Mouse (Mus musculus): ENCODE measurements around the gene Nktr.

The Nktr gene

DNA sequence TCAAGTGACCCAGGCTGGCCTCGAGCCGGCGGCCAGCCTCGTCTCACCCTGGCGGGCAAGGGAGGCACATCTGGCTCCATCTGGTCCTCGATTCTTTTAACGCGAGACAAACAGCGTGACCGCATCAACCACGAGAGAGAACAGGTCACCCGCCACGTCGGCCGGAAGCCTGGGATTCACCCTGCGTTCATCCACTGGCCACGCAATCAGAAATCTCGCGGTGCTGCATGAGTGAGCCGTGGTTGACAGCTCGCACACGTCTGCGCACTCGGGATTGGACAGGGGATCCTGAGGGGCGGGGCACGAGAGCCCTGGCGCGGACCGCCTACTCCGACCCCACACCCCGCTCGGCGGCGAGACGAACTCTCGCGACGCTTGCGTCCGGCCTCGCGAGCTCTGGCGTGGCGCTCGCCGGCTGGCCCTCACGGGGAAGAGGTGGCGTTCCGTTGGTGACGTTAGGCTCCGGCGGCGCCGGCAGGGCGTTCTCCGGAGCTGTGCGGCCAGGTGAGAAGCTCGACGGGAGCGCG lies at the start of gene Nktr:
Gene Nktr, plus strand, starts transcription at position 378 of the 527 bp plus-strand sequence.
- peak; percentile 98 for DNase-seq (ENCODE audit: low spot score)

DNA sequence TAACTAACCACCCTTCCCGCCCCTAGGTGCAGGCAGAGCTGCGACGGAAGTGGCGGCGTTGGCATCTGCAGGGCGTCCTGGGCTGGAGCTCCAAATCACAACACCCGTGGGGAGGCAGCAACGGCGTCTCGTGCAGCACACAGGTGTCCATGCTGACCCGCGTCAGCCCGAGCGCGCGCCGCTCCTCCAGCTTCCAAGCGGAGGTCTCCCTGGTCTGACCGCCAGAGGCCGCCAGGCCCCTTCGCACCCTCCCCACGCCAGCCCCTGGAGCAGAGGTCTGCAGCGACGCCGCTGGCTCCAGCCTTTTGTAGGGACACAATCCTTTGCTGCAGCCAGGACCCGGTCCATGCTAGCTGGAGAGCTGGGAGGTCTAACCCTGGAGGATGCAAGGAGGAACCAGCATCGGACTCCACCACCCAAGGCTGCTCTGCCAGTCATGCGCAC lies 49.6 kb upstream of the Nktr start:
- DNase-seq (ENCODE audit: low spot score), result no peak

DNA sequence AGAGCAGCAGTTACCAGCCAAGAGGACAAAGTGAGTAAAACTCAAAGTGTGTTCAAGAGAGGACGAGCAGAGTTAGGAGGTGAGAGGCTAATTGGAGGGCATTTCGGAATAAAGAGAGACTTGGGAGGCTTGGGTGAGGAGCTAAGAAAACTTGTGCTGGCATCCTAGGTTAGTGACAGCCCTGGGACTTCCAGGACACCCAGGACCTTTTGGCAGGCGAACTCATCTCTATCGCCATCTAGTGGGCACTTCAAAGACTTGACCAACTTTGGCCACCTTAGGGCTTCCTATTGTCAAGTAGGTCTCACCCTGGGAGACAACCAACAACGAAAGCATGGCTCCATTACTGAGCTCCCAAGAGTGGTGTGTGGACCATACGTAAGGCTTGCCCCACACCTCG lies 47.7 kb upstream of the Nktr start:
- peak; percentile 69 for DNase-seq (ENCODE audit: low spot score)

GRCm38 (mm10) chr9:121672311-121672710 lies 46.7 kb upstream of the Nktr start:
- peak; percentile 87 for DNase-seq (ENCODE audit: low spot score)

DNA sequence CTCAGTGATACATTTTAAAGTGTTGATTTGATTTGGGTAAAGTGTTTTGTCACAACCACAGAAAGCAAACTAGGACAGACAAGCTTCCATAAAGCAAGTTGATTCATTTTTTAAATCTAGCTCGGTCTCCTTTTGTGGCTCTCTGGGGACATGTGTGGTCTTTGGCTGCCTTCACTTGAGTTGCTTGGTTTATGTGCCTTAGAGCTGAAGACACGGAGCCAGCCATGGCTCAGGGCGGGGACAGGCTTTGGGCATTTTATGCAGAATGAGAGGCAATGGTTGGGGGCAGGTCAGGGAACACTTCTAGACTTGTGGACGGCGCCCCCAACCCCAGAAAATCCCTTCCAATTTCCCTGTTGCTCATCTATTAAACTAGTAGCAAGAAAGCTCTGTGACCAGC lies 45.3 kb upstream of the Nktr start:
- DNase-seq (ENCODE audit: low spot score), result peak; percentile 31

DNA sequence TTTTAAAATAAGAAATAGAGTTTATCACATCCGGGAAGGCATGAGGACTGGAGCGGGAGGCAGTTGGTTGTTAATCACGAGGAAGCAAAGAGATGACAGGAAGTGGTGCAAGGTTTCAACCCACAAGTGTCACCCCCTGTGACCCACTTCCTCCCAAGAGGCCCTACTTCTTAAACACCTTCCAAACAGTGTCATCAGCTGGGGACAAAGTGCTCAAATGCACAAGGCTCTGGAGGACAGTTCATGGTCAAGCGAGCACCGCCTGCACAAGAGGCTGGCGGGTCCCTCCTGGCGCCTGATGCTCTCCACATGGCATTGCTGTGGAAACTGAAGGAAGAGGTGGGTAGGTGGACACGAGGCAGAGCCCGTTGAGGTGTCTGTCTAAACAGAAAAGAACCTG lies 44.0 kb upstream of the Nktr start:
- DNase-seq (ENCODE audit: low spot score), result no peak

DNA sequence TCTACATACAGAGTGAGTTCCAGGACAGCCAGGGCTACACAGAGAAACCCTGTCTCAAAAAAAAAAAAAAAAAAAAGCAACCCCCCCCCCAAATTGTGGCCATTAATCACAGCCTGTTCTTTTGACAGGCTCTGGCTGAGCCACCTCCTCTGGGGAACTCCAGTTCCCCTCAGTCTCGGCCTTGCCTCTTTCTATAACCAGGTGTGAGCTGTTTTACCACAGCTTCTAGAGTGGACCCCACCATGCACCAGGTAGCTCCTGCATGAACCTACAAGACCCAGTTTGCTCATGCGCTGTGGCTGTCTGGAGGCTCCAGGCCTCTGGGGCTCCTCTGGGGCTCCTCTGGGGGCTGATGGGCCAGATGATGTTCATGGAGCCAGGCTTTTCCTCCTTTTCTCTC lies 43.4 kb upstream of the Nktr start:
- no peak for DNase-seq (ENCODE audit: low spot score)

DNA sequence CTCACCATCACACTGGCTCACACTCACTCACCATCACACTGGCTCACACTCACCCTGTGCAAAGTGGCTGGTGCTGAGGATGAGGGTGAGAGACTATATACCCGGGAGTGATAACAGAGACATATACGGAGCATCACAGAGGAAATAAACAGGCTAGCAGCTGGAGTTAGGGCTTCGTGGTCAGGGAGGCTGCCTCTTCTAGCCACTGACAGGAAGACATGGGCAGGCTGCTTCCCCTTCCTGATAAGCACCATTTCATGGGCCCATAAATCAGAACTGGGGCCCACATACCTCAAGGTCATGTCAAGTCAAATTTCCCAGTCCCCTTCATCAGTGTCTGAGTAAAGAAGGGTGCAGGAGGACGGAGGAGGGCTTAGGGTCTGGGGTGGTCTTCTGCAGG lies 41.9 kb upstream of the Nktr start:
- DNase-seq (ENCODE audit: low spot score), result no peak

- no peak for DNase-seq (ENCODE audit: low spot score)
Observed at GRCm38 (mm10) chr9:121677476-121677875, 41.5 kb upstream of the Nktr start.

DNA sequence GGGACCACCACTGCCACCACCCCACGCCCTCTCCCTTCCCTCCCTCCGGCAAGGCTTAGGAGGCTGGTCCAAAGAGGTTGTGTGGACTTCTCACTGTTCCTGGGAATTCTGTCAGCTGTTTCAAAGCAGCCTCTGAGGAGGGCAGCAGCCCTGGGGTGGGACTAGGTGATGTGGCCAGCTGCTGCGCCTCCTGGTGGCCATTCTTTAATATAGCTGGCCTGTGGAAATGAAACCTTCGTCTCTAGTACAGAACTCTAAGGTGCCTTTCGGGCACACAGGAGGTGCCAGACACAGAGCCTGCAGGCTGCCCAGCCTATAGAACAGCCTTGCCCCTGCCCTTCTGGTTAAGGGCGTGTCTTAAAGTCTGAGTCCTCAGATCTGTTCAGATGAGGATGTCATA lies 39.4 kb upstream of the Nktr start:
- DNase-seq (ENCODE audit: low spot score), result peak; percentile 59

DNA sequence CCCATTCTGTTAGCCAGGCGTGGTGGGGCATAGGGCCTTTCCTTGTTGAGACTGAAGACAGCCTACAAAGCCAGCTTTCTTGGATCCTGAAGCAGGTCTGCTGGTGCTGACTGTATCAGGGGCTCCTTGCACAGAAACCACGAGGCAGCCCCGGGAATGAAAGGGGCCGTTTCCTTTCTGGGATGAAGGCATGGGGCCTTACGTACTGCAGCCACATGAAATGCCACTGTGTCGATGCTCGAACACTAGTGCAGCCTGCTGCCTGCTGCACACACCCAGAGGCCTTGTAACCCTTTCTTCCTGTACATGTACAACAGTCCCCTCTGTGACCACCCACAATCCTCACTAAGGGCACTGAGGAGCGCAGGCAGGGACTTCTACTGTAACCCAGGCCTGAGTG lies 37.8 kb upstream of the Nktr start:
- DNase-seq (ENCODE audit: low spot score), result no peak

DNA sequence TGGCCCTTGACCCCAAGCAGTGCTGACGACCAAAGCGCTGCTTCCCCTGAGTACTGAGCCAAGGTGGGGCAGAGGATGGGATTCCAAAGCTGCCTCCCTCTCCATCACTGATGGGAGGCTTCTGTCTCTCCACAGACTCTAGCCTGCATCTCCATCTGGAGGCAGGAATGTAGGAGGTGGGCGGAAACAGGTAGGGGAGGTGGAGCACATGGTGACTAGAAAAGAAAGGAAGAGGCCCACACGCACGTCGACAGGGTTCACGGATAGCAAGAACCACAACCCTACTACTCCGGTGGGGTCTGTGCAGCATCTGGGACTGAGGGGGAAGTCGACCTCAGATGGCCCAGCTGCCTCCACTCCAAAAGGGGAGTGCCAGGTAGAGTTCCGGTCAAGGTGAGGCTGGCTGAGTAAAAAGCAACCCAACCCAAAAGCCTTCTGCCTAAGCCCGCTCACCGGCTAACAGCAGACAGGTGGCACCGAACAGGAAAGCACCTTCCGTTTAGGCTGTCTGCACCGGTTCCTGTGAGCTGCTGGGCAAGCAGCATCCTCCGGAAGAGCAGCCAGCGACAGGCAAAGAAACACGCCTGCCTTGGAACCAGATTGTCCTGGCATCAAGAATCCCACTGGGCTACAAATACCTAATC lies 36.8 kb upstream of the Nktr start:
- DNase-seq (ENCODE audit: low spot score), result no peak

GRCm38 (mm10) chr9:121684702-121685101 lies 34.3 kb upstream of the Nktr start:
- no peak for DNase-seq (ENCODE audit: low spot score)

DNA sequence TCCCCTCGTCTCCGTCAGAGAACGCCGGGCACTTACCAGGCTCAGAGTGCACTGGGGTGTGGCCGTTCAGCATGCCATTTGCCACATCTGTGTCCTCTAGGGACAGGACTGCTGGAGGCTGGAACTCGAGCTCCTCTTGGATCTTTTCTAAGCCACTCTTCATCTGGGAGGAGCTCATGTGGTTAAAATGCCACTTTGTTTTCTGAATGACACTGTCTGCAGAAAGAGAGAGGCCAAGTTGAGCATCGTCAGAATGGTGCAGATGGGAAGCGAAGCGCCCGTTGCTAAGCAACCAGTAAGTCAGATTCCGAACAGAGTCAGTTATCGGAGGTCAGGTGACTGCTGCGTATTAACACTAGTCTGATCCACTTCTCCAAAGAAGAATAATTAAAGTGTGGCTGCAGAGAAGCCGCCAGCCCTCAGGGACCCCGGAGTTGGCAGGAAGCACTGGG lies 28.7 kb upstream of the Nktr start:
- DNase-seq (ENCODE audit: low spot score), result no peak

DNA sequence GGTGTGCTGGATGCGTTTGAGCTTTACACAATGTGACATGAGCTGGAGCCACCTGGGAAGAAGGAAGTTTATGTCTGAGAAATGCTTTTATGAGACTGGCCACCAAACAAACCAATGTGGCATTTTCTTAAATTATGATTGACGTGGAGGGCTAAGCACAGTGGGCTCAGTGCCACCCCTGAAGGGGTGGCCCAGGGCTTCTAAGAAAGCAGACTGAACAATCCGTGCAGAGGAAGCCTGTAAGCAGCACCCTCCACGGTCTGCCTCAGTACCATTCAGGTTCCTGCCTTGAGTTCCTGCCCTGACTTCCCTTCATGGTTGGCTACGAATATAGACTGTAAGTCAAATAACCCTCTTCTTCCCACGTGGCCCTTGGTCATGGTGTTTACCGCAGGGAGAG lies 28.2 kb upstream of the Nktr start:
- DNase-seq (ENCODE audit: low spot score), result no peak

GRCm38 (mm10) chr9:121694736-121695135 lies 24.2 kb upstream of the Nktr start:
- DNase-seq (ENCODE audit: low spot score), result no peak

- no peak for DNase-seq (ENCODE audit: low spot score)
Observed at GRCm38 (mm10) chr9:121696626-121697025, 22.3 kb upstream of the Nktr start.

DNA sequence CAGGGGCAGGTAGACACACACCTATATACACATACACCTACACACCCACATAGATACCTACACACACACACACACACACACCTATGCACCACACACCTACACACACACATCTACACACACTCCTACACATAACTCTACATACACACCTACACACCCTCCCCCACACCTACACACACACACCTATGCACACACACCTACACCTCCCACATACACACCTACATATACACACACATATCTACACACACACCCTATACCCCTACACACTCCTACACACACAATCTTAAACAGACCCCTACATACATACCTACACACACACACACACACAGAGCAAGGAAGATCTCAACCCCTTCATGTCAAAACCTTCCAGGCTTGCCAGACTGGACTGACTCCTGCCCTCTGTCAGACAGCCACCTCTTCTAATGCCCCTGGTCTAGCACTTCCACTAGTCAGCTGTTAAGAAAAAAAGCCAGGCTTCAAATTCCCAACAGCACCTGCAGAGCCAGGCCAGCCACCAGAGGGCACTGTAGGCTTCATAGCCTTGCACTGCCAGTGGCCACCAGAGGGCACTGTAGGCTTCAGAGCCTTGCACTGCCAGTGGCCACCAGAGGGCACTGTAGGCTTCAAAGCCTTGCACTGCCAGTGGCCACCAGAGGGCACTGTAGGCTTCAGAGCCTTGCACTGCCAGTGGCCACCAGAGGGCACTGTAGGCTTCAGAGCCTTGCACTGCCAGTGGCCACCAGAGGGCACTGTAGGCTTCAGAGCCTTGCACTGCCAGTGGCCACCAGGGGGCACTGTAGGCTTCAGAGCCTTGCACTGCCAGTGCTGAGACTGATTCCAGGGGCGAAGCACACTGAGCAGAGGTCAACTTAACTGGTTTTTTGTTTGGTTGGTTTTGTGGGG lies 21.6 kb upstream of the Nktr start:
- DNase-seq (ENCODE audit: low spot score), result peak; percentile 65

DNA sequence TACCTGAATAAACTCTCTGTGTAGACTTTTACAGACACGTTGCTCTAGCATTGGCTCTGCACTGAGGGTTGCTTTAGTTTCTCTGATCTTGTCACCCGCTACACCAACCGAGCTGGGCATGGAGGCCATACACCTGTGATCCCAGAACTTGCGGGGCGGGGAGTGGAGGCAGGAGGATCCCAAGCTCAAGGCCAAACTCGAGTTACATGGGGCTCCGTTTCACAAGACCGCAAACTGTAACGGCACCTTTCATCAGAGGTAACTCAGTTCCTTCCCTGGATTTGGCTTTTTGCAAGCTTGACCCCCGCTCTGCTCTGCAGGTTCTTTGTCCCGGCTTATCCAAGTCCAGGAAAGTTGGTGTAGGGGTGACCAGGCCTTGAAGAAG lies 14.7 kb upstream of the Nktr start:
- no peak for DNase-seq (ENCODE audit: low spot score)

GRCm38 (mm10) chr9:121704646-121705625 lies 14.0 kb upstream of the Nktr start, which contains the start of gene Sec22c:
Gene Sec22c (minus strand): TSS chr9:121705490.
- peak; percentile 94 for DNase-seq (ENCODE audit: low spot score)

- no peak for DNase-seq (ENCODE audit: low spot score)
Observed at GRCm38 (mm10) chr9:121706029-121706675, 12.8 kb upstream of the Nktr start.
